Mouse (Mus musculus) hindbrain, embryonic 14.5 days (tissue): ENCODE results near the gene F3. TPM values are rescaled to one million over a fixed set of nuclear protein-coding genes. Genes with fewer than 3 reads are reported as not detected.
"Not testable (repeated sequence)": the region's sequence is repeated elsewhere in the genome, so short reads cannot be mapped to it uniquely, and the experiment has no call there.

Source experiments
- ATAC-seq: fragments of 200-750 bp; cut with Nextera tagmentation; 2 replicates; pipeline ENCODE4 v1.8.0; 2017; ENCODE audit warnings: moderate number of reproducible peaks, mild to moderate bottlenecking, moderate TSS enrichment, moderate library complexity; ENCODE audit not compliant: low FRiP score
- DNase-seq: peaks from one replicate; pipeline ENCODE4 v3.0.0-alpha.2; 2015; ENCODE audit warnings: low spot score
- H3K27ac ChIP-seq: fragments of 300-500 bp; sonication (generic); 2 replicates; pipeline ENCODE4 v1.5.1; 2014; ENCODE audit warnings: mild to moderate bottlenecking, moderate library complexity
- H3K27me3 ChIP-seq: fragments of 300-500 bp; sonication (generic); 2 replicates; pipeline ENCODE4 v1.6.1; 2014; ENCODE audit warnings: mild to moderate bottlenecking, low read length, mixed read lengths; ENCODE audit not compliant: control insufficient read depth, insufficient read depth
- H3K36me3 ChIP-seq: fragments of 300-500 bp; sonication (generic); replicated peaks from 2 replicates; pipeline ENCODE4 v1.6.1; 2014; ENCODE audit not compliant: control insufficient read depth, insufficient read depth
- H3K4me1 ChIP-seq: fragments of 300-500 bp; sonication (generic); replicated peaks from 2 replicates; pipeline ENCODE4 v1.6.1; 2014; ENCODE audit warnings: antibody characterized with exemption, low read length, mixed read lengths; ENCODE audit not compliant: control insufficient read depth, insufficient read depth
- H3K4me2 ChIP-seq: fragments of 300-500 bp; sonication (generic); replicated peaks from 2 replicates; pipeline ENCODE4 v1.6.1; 2014; ENCODE audit warnings: mild to moderate bottlenecking, moderate library complexity
- H3K4me3 ChIP-seq: fragments of 300-500 bp; sonication (generic); replicated peaks from 2 replicates; pipeline ENCODE4 v1.5.1; 2014; ENCODE audit warnings: mild to moderate bottlenecking, low read length
- H3K9ac ChIP-seq: fragments of 300-500 bp; sonication (generic); 2 replicates; pipeline ENCODE4 v1.6.1; 2014
- H3K9me3 ChIP-seq: fragments of 300-500 bp; sonication (generic); 2 replicates; pipeline ENCODE4 v1.6.1; 2016; ENCODE audit warnings: low read length; ENCODE audit not compliant: control insufficient read depth
- WGBS: fragments of 180-500 bp; shearing (Covaris S2); extraction: QIAGEN DNeasy Blood & Tissue Kit; methylation state at CpG from one replicate; pipeline ENCODE4 v1.1.7; 2014; 5-methylcytosine and 5-hydroxymethylcytosine counted together
- polyA plus RNA-seq: library from polyadenylated mRNA; unstranded; fragments of >200 nt; fragmentation: Nextera tagmentation; extraction: Ambion mirVana; gene quantifications from 2 replicates; pipeline ENCODE4 v1.2.1, GENCODE M21; 2014

F3 gene
- polyA plus RNA-seq, 1 experiment from 2014 or later: 6.5 TPM

DNA sequence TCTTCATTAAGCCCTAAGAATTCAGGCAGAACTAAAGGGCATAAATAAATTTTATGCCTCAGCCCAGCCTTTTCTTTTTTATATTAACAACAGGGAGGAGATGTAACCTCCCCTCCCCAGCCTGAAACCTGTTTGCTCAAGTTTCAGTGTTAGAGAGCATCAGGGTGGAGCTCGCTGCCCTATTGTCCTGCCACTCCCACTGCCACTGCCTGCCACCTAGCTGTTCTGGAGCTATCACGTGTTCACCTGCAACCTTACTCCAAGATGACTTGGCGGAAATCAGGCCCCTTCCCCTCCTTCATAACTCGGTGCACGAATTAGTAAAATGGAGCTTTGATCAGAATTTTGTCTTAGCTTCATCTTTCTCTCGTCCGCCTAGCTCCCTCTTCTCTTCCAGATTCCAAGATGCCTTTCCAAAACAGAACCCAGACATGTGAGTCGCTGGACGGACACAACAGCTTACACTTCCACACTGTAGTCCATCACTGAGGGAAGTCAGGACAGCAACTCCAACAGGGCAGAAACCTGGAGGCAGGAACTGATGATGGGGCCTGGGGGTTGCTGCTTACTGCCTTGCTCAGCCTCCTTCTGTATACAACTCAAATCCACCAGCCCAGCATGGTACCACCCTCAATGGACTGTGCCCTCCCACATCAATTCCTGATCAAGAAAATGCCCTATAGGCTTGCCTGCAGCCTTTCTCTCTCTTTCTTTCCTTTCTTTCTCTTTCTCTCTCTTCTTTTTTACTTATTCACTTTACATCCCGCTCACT lies 31.2 kb downstream of the F3 start:
- WGBS: 87% methylated on average over 10 of the region's 10 CpGs
- not testable (repeated sequence) for H3K27me3 ChIP-seq, ATAC-seq, H3K27ac ChIP-seq, H3K4me2 ChIP-seq, H3K4me1 ChIP-seq, DNase-seq, H3K36me3 ChIP-seq, H3K4me3 ChIP-seq, H3K9ac ChIP-seq, H3K9me3 ChIP-seq

DNA sequence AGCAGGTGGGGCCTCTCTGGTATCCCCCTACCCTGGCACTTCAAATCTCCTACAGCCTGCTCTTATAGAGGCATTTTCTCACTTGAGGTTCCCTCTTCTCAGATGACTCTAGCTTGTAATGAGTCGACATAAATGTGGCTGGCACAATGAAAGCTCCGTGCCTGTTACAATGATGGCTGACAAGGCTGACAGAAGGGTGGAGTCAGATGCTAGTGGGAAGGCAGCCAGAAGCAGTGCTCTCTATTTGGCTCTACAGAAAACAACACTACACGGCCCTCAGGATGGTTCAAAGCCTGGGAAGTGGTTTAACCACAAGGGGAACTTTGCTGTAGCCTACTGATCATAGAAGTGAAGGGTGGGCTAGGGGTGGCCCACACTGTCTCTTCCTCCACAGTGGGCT lies 31.8 kb downstream of the F3 start:
- H3K4me2 ChIP-seq: no peak overlapping the region
- DNase-seq (no peak), ATAC-seq (no peak)
- no peak overlapping the region for H3K9ac ChIP-seq
- H3K4me1 ChIP-seq: no peaks in the 10 kb centered on the region
- no peak overlapping the region for H3K27ac ChIP-seq
- no peaks in the 10 kb centered on the region for H3K27me3 ChIP-seq
- no peak overlapping the region for H3K4me3 ChIP-seq
- WGBS: 32% methylated on average over 3 of the region's 3 CpGs
- no peaks in the 10 kb centered on the region for H3K9me3 ChIP-seq
- H3K36me3 ChIP-seq: peaks cover 6% of the 10 kb centered on the region; the same call in 1 of the 2 replicates

DNA sequence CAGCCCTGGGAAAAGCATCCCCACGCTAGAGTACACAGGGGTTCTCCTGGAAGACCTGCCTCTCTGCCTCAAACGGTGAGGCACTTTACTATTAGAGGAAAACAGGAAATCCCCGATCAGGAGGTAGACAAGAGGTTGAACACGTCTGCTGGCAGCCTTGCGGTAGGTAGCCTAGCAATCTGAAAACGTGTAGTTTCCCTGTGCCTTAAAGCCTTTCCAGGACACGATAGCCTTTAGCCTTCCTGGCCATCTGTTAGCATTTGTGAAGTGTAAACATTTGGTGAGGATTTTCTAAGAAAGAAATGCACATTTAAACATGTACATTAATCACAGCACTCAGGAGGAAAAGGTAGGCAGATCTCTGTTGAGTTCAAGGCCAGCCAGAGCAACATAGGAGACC lies 35.0 kb downstream of the F3 start:
- Histone ChIP-seq H3K27ac (no peak overlapping the region), H3K9ac (no peak overlapping the region), H3K36me3 (peaks cover 10% of the 10 kb centered on the region), H3K4me2 (no peak overlapping the region), H3K27me3 (no peaks in the 10 kb centered on the region), H3K4me1 (no peaks in the 10 kb centered on the region), H3K9me3 (no peaks in the 10 kb centered on the region), H3K4me3 (no peak overlapping the region)
- ATAC-seq (no peak), DNase-seq (no peak)
- 77% methylated on average over 7 of the region's 7 CpGs for WGBS

DNA sequence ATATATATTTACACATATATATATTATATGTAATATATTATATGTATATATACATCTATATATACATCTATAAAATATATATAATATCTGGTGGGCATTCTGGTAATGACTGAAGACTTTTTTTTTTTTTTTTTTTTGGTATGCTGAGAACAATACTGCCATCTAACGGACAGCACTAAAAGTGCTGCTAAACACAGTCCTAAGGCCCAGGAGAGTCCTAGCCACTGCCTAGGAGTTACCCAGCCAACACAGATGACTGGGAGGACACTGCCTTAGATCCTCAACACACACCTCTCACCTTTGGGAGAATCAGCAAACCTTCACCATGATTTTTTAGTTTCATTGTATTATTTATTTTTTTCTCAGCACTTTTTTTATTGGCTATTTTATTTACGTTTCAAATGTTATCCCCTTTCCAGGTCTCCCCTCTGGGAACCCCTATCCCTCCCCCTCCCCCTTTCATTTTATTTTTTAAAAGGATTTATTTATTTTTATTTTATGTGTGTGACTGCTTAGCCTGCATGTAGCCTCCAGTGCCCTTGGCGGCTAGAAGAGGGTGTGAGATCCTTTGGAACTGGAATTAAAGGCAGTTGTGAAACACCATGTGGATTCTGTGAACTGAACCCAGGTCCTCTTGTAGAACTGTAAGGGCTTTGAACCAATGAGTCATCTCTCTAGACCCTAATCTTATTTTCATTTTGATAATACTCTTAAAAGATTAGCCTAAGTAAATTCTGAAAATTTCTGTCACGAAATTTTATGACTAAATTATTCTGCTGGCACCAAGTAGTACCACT lies 38.9 kb downstream of the F3 start:
- WGBS: 69% methylated on average over 4 of the region's 4 CpGs

DNA sequence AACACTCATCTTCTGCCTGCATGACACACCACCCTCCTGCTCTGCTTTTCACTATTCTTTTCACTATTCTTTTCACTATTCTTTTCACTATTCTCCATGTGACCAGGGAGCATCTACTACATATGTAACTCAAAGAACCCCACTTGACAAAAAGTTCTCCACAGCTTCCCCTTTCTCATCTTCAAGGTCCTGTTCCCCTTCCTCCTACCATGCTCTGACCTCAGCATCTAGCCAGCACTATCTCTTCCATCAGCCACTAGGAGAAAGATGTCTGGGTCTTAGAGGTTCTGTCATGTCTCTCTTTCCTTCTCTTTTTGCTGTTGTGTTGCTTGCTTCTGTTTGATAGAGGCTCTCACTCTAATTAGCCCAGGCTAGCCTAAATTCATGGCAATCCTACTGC lies 42.7 kb downstream of the F3 start:
- Histone ChIP-seq H3K9ac (no peak overlapping the region), H3K4me3 (no peak overlapping the region), H3K9me3 (no peaks in the 10 kb centered on the region), H3K4me1 (no peaks in the 10 kb centered on the region), H3K36me3 (peaks cover 63% of the 10 kb centered on the region), H3K27ac (no peak overlapping the region), H3K4me2 (no peak overlapping the region), H3K27me3 (no peaks in the 10 kb centered on the region)
- ATAC-seq (no peak), DNase-seq (no peak)

More for the DNA sequence above, 38.9 kb downstream of the F3 start:
- peak; percentile 70 for DNase-seq
- H3K27me3 ChIP-seq: no peaks in the 10 kb centered on the region
- H3K4me1 ChIP-seq: no peaks in the 10 kb centered on the region
- peaks cover 43% of the 10 kb centered on the region for H3K36me3 ChIP-seq
- no peak overlapping the region for H3K4me3 ChIP-seq
- H3K9me3 ChIP-seq: no peaks in the 10 kb centered on the region
- H3K9ac ChIP-seq: no peak overlapping the region
- no peak overlapping the region for H3K4me2 ChIP-seq
- ATAC-seq: no peak
- H3K27ac ChIP-seq: no peak overlapping the region

DNA sequence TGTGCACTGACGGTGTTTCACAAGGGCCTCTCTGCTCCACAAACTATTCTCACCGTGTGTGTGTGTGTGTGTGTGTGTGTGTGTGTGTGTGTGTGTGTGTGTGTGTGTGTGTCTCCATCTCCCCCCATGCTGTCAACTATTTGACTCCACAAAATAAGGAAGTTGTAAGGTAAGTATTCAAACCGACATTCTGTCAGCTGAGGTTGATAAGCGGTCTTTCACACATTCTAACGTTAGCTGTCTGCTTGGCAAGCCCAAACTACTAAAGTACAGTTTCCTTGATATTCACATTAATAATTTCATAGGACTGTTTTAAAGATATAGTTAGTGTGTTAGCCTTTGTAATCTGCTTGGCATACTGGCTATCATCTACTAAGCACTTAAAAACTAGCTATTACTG lies 43.5 kb downstream of the F3 start:
- ATAC-seq: no peak
- peaks cover 68% of the 10 kb centered on the region for H3K36me3 ChIP-seq

DNA sequence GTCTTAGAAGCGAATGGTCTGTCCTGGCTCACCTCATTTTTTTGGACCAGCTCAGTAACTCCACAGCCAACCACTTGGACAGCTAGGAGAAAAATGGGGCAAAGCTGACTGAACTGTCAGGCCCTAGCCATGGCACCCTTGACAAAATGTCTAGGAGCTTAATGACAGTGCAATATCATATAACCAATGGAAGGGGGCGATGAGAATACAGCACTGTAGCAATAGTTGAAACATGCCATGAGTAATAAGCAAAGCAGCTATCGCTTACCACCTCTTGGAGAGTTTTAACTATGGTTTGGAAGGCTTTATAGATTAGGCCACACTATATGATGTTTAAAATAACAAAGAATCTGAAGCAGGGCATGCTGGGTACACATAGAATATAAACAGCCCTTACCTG lies 45.4 kb downstream of the F3 start:
- 98% methylated on average over 3 of the region's 3 CpGs for WGBS
- H3K4me1 ChIP-seq: no peaks in the 10 kb centered on the region
- H3K4me3 ChIP-seq: no peak overlapping the region
- ATAC-seq (no peak), DNase-seq (no peak)
- H3K36me3 ChIP-seq: peaks cover 70% of the 10 kb centered on the region
- no peaks in the 10 kb centered on the region for H3K9me3 ChIP-seq
- H3K9ac ChIP-seq: no peak overlapping the region
- H3K27me3 ChIP-seq: no peaks in the 10 kb centered on the region
- no peak overlapping the region for H3K27ac ChIP-seq
- H3K4me2 ChIP-seq: no peak overlapping the region

More for the DNA sequence above, 43.5 kb downstream of the F3 start:
- Histone ChIP-seq H3K9ac (no peak overlapping the region), H3K4me3 (no peak overlapping the region), H3K27ac (no peak overlapping the region), H3K27me3 (no peaks in the 10 kb centered on the region), H3K4me1 (no peaks in the 10 kb centered on the region), H3K4me2 (no peak overlapping the region), H3K9me3 (no peaks in the 10 kb centered on the region)
- 94% methylated on average over 5 of the region's 5 CpGs for WGBS
- no peak for DNase-seq

DNA sequence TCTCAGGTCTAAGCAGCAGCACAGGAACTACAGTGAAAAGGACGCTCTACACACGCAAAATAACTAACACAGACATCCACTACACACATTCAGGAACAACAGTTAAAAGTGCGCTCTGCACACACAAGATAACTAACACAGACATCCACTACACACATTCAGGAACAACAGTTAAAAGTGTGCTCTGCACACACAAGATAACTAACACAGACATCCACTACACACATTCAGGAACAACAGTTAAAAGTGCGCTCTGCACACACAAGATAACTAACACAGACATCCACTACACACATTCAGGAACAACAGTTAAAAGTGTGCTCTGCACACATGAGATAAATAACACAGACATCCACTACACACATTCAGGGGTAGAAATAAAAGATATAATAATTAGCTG lies 50.0 kb downstream of the F3 start:
- H3K4me3 ChIP-seq, H3K4me1 ChIP-seq, ATAC-seq, H3K27me3 ChIP-seq, H3K9me3 ChIP-seq, H3K9ac ChIP-seq, H3K4me2 ChIP-seq, DNase-seq, H3K27ac ChIP-seq: not testable (repeated sequence)
- peaks cover 47% of the 10 kb centered on the region for H3K36me3 ChIP-seq
- WGBS: 97% methylated on average over 4 of the region's 4 CpGs

DNA sequence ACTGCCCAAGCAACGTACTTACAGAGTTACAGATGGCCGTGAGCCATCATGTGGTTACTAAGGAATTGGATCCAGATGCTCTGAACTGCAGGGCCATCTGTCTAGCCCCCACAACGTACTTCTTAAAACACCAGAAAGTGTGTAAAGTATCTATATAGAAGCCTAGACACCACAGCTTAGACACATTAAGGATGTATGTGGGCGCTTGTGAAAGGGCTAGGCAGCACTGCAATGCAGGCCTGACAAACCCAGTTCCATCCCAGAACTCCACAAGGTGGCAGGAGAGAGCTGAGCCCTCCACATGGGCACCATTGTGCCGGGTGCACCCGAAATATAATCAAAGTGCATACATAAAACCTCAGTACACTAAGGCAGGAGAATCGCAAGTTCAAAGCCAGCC lies 54.6 kb downstream of the F3 start:
- Histone ChIP-seq H3K9ac (no peak overlapping the region), H3K4me3 (no peak overlapping the region), H3K4me1 (no peaks in the 10 kb centered on the region; the same call in 1 of the 2 replicates), H3K36me3 (peaks cover 35% of the 10 kb centered on the region), H3K4me2 (no peak overlapping the region), H3K27me3 (no peaks in the 10 kb centered on the region), H3K27ac (no peak overlapping the region), H3K9me3 (no peaks in the 10 kb centered on the region)
- WGBS: 54% methylated on average over 7 of the region's 7 CpGs
- ATAC-seq: no peak
- DNase-seq: peak; percentile 37
